Mouse (Mus musculus) MEL (cell line): Measurements from ENCODE around the gene Plxnb1. TPM values are rescaled to one million over a fixed set of nuclear protein-coding genes. Genes with fewer than 3 reads are reported as not detected.

Experiments
- DNase-seq: peaks from one replicate; pipeline ENCODE4 v3.0.0; 2011; ENCODE audit warnings: low read depth, low spot score
- H3K27ac ChIP-seq: 2 replicates; pipeline ENCODE4 v1.5.1; 2012; ENCODE audit warnings: low read depth, mild to moderate bottlenecking, control low read depth, low read length, moderate library complexity; ENCODE audit not compliant: control insufficient read depth
- H3K27me3 ChIP-seq, 2 experiments: fragments of 150-350 bp in 1 of 2; sonication (generic) in 1 of 2; 2 replicates each; pipeline ENCODE4 v1.6.1; 2012; ENCODE audit warnings: low read length in 2 of 2, mild to moderate bottlenecking in 2 of 2, improper control_type of control experiment in 1 of 2, moderate library complexity in 1 of 2; ENCODE audit not compliant: insufficient read depth in 2 of 2, control insufficient read depth in 1 of 2
- H3K36me3 ChIP-seq, 2 experiments: 2 replicates each; pipeline ENCODE4 v1.6.1; 2012 to 2014; ENCODE audit warnings: low read length in 2 of 2, improper control_type of control experiment in 1 of 2, inconsistent platforms in 1 of 2, mild to moderate bottlenecking in 1 of 2; ENCODE audit not compliant: insufficient read depth in 2 of 2, control insufficient read depth in 1 of 2
- H3K4me1 ChIP-seq, 2 experiments: fragments of 150-350 bp in 1 of 2; sonication (generic) in 1 of 2; 2 replicates each; pipeline ENCODE4 v1.6.1; 2012; ENCODE audit warnings: low read length in 2 of 2, improper control_type of control experiment in 1 of 2, mild to moderate bottlenecking in 1 of 2; ENCODE audit not compliant: insufficient read depth in 2 of 2, control insufficient read depth in 1 of 2
- H3K4me3 ChIP-seq, 2 experiments: fragments of 150-350 bp in 1 of 2; sonication (generic) in 1 of 2; 2 replicates each; pipeline ENCODE4 v1.5.1; 2012; ENCODE audit warnings: low read depth in 2 of 2, low read length in 2 of 2, mild to moderate bottlenecking in 2 of 2, moderate library complexity in 2 of 2, control low read depth in 1 of 2, improper control_type of control experiment in 1 of 2; ENCODE audit not compliant: control insufficient read depth in 1 of 2, insufficient read depth in 1 of 2
- H3K79me2 ChIP-seq: 2 replicates; pipeline ENCODE4 v1.6.1; 2012; ENCODE audit warnings: mild to moderate bottlenecking, low read length, moderate library complexity; ENCODE audit not compliant: control insufficient read depth, poor library complexity, insufficient read depth
- H3K9ac ChIP-seq: 2 replicates; pipeline ENCODE4 v1.6.1; 2012; ENCODE audit warnings: low read depth, mild to moderate bottlenecking, control low read depth, low read length, moderate library complexity; ENCODE audit not compliant: control insufficient read depth, poor library complexity, severe bottlenecking
- H3K9me3 ChIP-seq: fragments of 150-350 bp; sonication (generic); replicated peaks from 2 replicates; pipeline ENCODE4 v1.6.1; 2012; ENCODE audit warnings: mild to moderate bottlenecking, low read length, improper control_type of control experiment, moderate library complexity; ENCODE audit not compliant: insufficient read depth
- BHLHE40 ChIP-seq: IDR thresholded peaks from 2 replicates; pipeline ENCODE4 v1.6.1; 2012; ENCODE audit warnings: low read depth, mild to moderate bottlenecking, inconsistent platforms, low read length, improper control_type of control experiment, borderline replicate concordance
- CHD1 ChIP-seq: IDR thresholded peaks from 2 replicates; pipeline ENCODE4 v1.6.1; 2012; ENCODE audit warnings: low read depth, mild to moderate bottlenecking, inconsistent platforms, low read length, improper control_type of control experiment
- CHD2 ChIP-seq: IDR thresholded peaks from 2 replicates; pipeline ENCODE4 v1.6.1; 2011; ENCODE audit warnings: low read length, improper control_type of control experiment
- CTCF ChIP-seq, 3 experiments: IDR thresholded peaks in 2 of 3; conservative IDR thresholded peaks in 1 of 3; 2 replicates each; pipeline ENCODE4 v1.5.1; 2011 to 2012; ENCODE audit warnings: low read length in 3 of 3, low read depth in 2 of 3, mild to moderate bottlenecking in 2 of 3, improper control_type of control experiment in 1 of 3, inconsistent platforms in 1 of 3, mixed read lengths in 1 of 3, moderate library complexity in 1 of 3; ENCODE audit not compliant: control insufficient read depth in 1 of 3, insufficient read depth in 1 of 3, poor library complexity in 1 of 3, severe bottlenecking in 1 of 3
- E2F4 ChIP-seq: IDR thresholded peaks from 2 replicates; pipeline ENCODE4 v1.6.1; 2011; ENCODE audit warnings: low read depth, low read length, improper control_type of control experiment, borderline replicate concordance
- GABPA ChIP-seq: IDR thresholded peaks from 2 replicates; pipeline ENCODE4 v1.6.1; 2012; ENCODE audit warnings: low read depth, mild to moderate bottlenecking, inconsistent platforms, low read length, improper control_type of control experiment, moderate library complexity
- JUND ChIP-seq: IDR thresholded peaks from 2 replicates; pipeline ENCODE4 v1.6.1; 2011; ENCODE audit warnings: low read depth, mild to moderate bottlenecking, improper control_type of control experiment, low read length
- MAFK ChIP-seq: IDR thresholded peaks from 2 replicates; pipeline ENCODE4 v1.6.1; 2011; ENCODE audit warnings: low read depth, mild to moderate bottlenecking, low read length, improper control_type of control experiment, borderline replicate concordance
- MEF2A ChIP-seq: IDR thresholded peaks from 2 replicates; pipeline ENCODE4 v1.6.1; 2014; ENCODE audit warnings: low read depth, mild to moderate bottlenecking, inconsistent platforms, low read length, improper control_type of control experiment; ENCODE audit not compliant: poor library complexity, insufficient replicate concordance, severe bottlenecking; ENCODE audit errors: extremely low read depth
- MXI1 ChIP-seq: IDR thresholded peaks from 2 replicates; pipeline ENCODE4 v1.6.1; 2011; ENCODE audit warnings: mild to moderate bottlenecking, low read depth, low read length, improper control_type of control experiment
- MYB ChIP-seq: IDR thresholded peaks from 2 replicates; pipeline ENCODE4 v1.6.1; 2011; ENCODE audit warnings: mild to moderate bottlenecking, low read depth, low read length, improper control_type of control experiment
- POLR2A ChIP-seq, 2 experiments: IDR thresholded peaks; 2 replicates each; pipeline ENCODE4 v1.6.1; 2011 to 2012; ENCODE audit warnings: low read length in 2 of 2, mild to moderate bottlenecking in 2 of 2, control low read depth in 1 of 2, improper control_type of control experiment in 1 of 2, low read depth in 1 of 2, moderate library complexity in 1 of 2; ENCODE audit not compliant: control insufficient read depth in 1 of 2, insufficient read depth in 1 of 2, poor library complexity in 1 of 2
- POLR2AphosphoS2 ChIP-seq: IDR thresholded peaks from 2 replicates; pipeline ENCODE4 v1.6.1; 2011; ENCODE audit warnings: low read length, improper control_type of control experiment
- SMC3 ChIP-seq: IDR thresholded peaks from 2 replicates; pipeline ENCODE4 v1.6.1; 2011; ENCODE audit warnings: low read depth, low read length, improper control_type of control experiment
- TAL1 ChIP-seq: IDR thresholded peaks from 2 replicates; pipeline ENCODE4 v1.6.1; 2012; ENCODE audit warnings: mild to moderate bottlenecking, inconsistent platforms, low read length, moderate library complexity, mixed read lengths
- TCF12 ChIP-seq: IDR thresholded peaks from 2 replicates; pipeline ENCODE4 v1.6.1; 2014; ENCODE audit warnings: low read depth, mild to moderate bottlenecking, inconsistent platforms, low read length, improper control_type of control experiment, moderate library complexity
- UBTF ChIP-seq: IDR thresholded peaks from 2 replicates; pipeline ENCODE4 v1.6.1; 2012; ENCODE audit warnings: low read depth, mild to moderate bottlenecking, inconsistent platforms, low read length, improper control_type of control experiment, moderate library complexity, borderline replicate concordance; ENCODE audit not compliant: insufficient read depth
- ZC3H11A ChIP-seq: IDR thresholded peaks from 2 replicates; pipeline ENCODE4 v1.6.1; 2012; ENCODE audit warnings: low read depth, mild to moderate bottlenecking, inconsistent platforms, low read length, improper control_type of control experiment
- ZKSCAN1 ChIP-seq: IDR thresholded peaks from 2 replicates; pipeline ENCODE4 v1.6.1; 2012; ENCODE audit warnings: low read depth, mild to moderate bottlenecking, inconsistent platforms, low read length, improper control_type of control experiment, moderate library complexity
- polyA plus RNA-seq, 2 experiments: library from polyadenylated mRNA; stranded (reverse) in 1 of 2; unstranded in 1 of 2; fragments of >175 nt in 1 of 2; fragments of >200 nt in 1 of 2; gene quantifications; 2 replicates each; pipeline versions ENCODE4 v1.2.1 to v1.2.4; 2012; ENCODE audit warnings: low replicate concordance in 2 of 2, low read depth in 1 of 2; ENCODE audit not compliant: insufficient read length in 2 of 2, insufficient read depth in 1 of 2, missing spikeins in 1 of 2
- total RNA-seq: library from RNA; depleted of rRNA; stranded (reverse); fragments of 300-350 nt; gene quantifications from 2 replicates; pipeline ENCODE4 v1.2.3, GENCODE M21; 2012

Plxnb1 gene
- total and polyA plus RNA-seq, 3 experiments = 0.07 TPM; not detected in 2

DNA sequence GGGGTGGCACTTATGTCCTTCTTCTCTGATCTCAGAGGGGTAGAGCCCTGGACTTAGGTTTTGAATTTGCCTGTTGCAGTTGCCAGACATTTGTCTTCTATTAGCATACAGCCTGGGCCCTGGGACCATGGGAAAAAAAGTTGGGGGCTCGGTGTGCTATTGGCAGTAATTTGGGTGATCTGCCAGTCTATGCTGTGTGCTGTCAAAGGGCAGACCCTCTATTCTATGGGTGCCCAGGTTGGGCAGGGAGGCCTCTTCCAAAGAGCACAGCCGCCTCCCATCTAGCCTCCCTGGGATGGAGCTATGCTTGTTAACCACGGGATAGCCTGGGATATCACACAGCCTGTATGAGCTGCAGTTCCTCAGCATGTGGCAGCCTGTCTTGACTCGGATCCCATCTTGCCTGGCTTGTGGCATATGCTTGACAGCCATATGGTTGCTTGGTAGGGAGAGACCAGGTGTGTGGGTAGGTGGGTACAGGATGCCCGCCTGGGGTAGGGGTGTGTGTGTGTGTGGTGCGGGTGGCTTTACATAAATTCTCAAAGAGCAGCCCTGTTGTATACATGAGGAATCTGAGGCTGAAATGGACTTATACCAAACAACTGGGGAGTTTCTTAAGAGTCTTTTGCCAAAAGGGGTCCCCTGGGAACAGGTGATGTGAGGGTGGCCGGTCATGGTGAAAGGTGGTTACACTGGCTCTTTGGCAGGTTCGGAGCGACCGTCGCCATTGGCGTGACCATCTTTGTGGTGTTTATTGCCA is 39.7 kb upstream of the Plxnb1 start:
- H3K27me3 ChIP-seq = no peaks in the 10 kb centered on the region
- DNase-seq = no peak
- TF ChIP-seq SMC3 (no peak), CTCF (IDR thresholded peaks at IDR 0.05 in 2 of 3, conservative IDR thresholded peaks at IDR 0.05 in 1 of 3; ENCODE audit: control insufficient read depth in 1 of 3, insufficient read depth in 1 of 3, low read depth in 2 of 3, low read length in 3 of 3, poor library complexity in 1 of 3, severe bottlenecking in 1 of 3) (no peak), ZC3H11A (no peak), CHD2 (no peak), BHLHE40 (no peak), TAL1 (no peak), MEF2A (no peak), MYB (no peak), MAFK (no peak), UBTF (no peak), MXI1 (no peak), E2F4 (no peak), TCF12 (no peak), POLR2AphosphoS2 (no peak), CHD1 (no peak)
- TF ChIP-seq, all 39 proteins: peak for 0
- Histone ChIP-seq H3K36me3 (peaks cover 0 to 26% of the 10 kb centered on the region in 2 experiments; a peak in 2 of 4 replicates), H3K27ac (peak overlapping the region; percentile 81), H3K9ac (peak overlapping the region; percentile 74), H3K4me1 (peaks cover 5 to 32% of the 10 kb centered on the region in 2 experiments), H3K79me2 (peaks cover 4% of the 10 kb centered on the region), H3K9me3 (no peaks in the 10 kb centered on the region), H3K4me3 (peak overlapping the region; percentile 35 to 57)

DNA sequence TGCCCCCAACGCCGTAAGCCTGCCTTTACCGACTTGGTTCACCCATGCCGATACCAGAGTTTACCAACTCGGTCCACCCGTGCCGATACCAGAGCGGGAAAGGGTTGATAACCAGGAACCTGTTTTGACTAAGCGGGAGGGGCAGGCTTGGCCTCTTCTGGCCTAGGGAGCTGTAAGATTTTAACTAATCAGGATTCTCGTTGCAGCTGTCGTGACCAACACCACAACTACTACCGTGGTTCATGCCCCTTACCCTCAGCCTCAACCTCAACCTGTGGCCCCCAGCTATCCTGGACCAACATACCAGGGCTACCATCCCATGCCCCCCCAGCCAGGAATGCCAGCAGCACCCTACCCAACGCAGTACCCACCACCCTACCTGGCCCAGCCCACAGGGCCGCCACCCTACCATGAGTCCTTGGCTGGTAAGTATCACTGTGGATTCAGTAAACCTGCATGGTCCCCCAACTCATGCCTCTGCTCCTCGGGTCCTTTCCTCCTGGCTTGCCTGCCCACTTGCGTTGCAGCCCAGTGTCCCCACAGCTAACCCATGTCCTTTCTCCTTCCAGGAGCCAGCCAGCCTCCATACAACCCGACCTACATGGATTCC is 39.0 kb upstream of the Plxnb1 start:
- Histone ChIP-seq H3K9ac (no peak overlapping the region), H3K4me1 (peaks cover 5 to 32% of the 10 kb centered on the region in 2 experiments), H3K27ac (no peak overlapping the region), H3K9me3 (no peaks in the 10 kb centered on the region), H3K79me2 (peaks cover 4% of the 10 kb centered on the region), H3K27me3 (no peaks in the 10 kb centered on the region), H3K36me3 (peaks cover 0 to 26% of the 10 kb centered on the region in 2 experiments; a peak in 2 of 4 replicates), H3K4me3 (no peak overlapping the region)
- TF ChIP-seq SMC3 = no peak
- no peak for TF ChIP-seq E2F4
- no peak for TF ChIP-seq CHD2
- TF ChIP-seq JUND = no peak
- no peak for TF ChIP-seq GABPA
- TF ChIP-seq POLR2A (IDR thresholded peaks at IDR 0.05; ENCODE audit: control insufficient read depth in 1 of 2, insufficient read depth in 1 of 2, low read depth in 1 of 2, low read length in 2 of 2, poor library complexity in 1 of 2) = no peak
- TF ChIP-seq ZKSCAN1 = no peak
- no peak for DNase-seq
